Mouse (Mus musculus) left cerebral cortex, adult 2 months (tissue): ENCODE measurements around the gene 2010003K11Rik. TPM values are rescaled to one million over a fixed set of nuclear protein-coding genes. Genes with fewer than 3 reads are reported as not detected.

Experiments used
- DNase-seq, 2 experiments: peaks; one replicate each; pipeline ENCODE4 v3.0.0; 2021 to 2022; ENCODE audit warnings: low spot score in 2 of 2, mixed read lengths in 1 of 2; ENCODE audit errors: extremely low spot score in 1 of 2
- H3K27ac ChIP-seq: fragments of 200-600 bp; 2 replicates; pipeline ENCODE4 v1.8.1; 2022
- H3K4me3 ChIP-seq: fragments of 200-600 bp; 2 replicates; pipeline ENCODE4 v1.8.1; 2022
- CTCF ChIP-seq: fragments of 200-600 bp; IDR thresholded peaks from 2 replicates; pipeline ENCODE4 v1.8.1; 2022; ENCODE audit warnings: antibody characterized with exemption, mild to moderate bottlenecking, moderate library complexity
- intact Hi-C: fragments of 180-260 bp; cut with DNase I; formaldehyde crosslinking; loops from one replicate; pipeline ENCODE4 v1.15.1; 2025
- total RNA-seq, 2 experiments: library from RNA; stranded (reverse); gene quantifications; 2 replicates each; pipeline ENCODE4 v1.2.3; 2021

The 2010003K11Rik gene
- total RNA-seq, 2 experiments from 2014 or later = not detected

DNA sequence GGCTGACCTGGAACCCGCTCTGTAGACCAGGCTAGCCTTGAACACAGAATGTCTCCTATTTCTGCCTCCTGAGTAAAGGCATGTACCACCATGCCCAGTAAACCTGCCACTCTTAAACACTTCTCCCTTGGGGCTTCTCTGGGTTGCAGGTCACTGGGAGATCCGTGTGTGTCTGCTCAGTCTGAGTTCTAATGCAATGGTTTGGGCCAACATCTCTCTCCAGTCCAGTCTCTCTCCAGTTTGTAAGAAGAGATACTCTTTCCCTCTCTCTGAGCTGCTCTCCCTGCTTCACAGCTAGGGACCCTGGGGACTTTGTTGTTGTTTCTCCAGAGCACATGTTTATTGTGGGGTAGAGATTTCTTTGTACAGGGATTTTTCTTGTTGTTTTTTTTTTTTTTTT lies 17.9 kb upstream of the 2010003K11Rik start:
- TF ChIP-seq CTCF = no peak
- Histone ChIP-seq H3K27ac (no peak overlapping the region), H3K4me3 (no peak overlapping the region)
- intact Hi-C loops = no loop called here
- DNase-seq = no peak

DNA sequence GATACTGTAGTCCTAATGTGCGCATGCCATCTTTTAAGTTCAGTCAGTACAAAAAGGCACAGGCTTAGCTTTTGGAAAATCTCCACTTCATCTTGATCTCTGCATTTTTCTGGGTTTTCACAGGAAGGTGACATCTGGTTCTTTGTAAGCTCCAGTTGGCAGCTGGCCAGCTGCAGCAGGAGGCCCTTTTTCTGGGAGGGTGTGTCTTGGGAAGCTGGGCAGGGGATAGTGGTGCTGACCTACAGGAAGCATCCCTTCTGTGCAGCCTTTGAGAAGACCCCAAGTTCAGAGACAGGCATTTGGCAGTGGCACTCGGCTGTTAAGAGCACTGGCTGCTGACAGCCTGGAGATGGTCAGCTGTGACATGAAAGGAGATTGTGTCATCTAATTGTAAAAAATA lies 17.4 kb upstream of the 2010003K11Rik start:
- DNase-seq = no peak
- Histone ChIP-seq H3K27ac (no peak overlapping the region), H3K4me3 (no peak overlapping the region)
- no peak for TF ChIP-seq CTCF
- intact Hi-C loops = no loop called here

- no peak for DNase-seq
- intact Hi-C loops = loop anchor here (5.0 kb wide), 2 partner anchors 44 to 59 kb away; no protein-coding TSS in a partner anchor
- H3K27ac ChIP-seq = no peak overlapping the region
- no peak overlapping the region for H3K4me3 ChIP-seq
- no peak for TF ChIP-seq CTCF
Observed at GRCm38 (mm10) chr19:4513236-4513858, 15.0 kb upstream of the 2010003K11Rik start.

DNA sequence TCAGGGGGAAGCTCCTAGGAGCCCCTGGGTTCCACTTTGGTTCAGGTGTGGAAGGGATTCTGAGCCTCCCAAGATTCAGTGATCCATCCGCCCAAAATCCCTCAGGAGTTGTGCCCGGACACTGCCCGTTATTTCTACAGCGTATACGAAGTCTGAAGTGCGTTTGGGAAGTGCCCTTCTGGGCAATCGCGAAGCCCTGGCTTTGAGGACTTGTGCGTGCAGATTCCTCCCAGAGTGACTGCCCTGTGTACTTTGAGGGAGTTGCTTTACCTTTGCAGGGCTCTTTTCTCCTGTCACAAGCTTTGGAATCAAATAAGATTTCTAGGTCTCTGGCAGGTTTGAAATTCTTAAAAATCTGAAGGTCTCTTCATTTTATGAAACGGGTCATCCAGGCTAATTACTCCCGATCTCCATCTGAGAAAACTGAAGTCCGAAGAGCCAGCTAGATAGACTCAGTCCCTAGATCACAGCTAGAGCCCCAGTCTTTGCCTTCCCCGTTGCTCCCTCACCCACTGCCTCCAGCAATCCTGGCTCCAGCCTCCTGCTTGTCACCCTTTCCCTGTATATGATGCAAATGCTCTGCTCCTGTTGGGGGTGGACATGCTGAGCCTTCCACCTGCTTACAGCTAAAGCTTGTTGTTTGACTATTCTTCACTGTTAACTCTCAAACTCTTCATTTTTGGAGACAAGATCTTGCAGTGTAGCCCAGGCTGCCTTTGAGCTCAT lies 12.9 kb upstream of the 2010003K11Rik start:
- no peak for DNase-seq
- TF ChIP-seq CTCF = no peak
- H3K27ac ChIP-seq = no peak overlapping the region
- H3K4me3 ChIP-seq = peak overlapping the region; percentile 93
- intact Hi-C loops = loop anchor here (2.0 to 5.0 kb wide), 4 partner anchors 26 to 104 kb away; partner anchors contain the start of gene Lrfn4

- Histone ChIP-seq H3K27ac (peak within 1 kb of the TSS; percentile 65), H3K4me3 (peak within 1 kb of the TSS; percentile 93)
- peak; percentile 97 to 99 for DNase-seq
- intact Hi-C loops = loop anchor here (2.0 to 10.0 kb wide), 5 partner anchors 25 to 335 kb away; partner anchors contain the start of gene Lrfn4
- no peak for TF ChIP-seq CTCF
Observed at GRCm38 (mm10) chr19:4509986-4510963, 11.9 kb upstream of the 2010003K11Rik start, which contains the start of gene Pcx. TSS of gene Pcx (plus strand) at chr19:4510472.

- no peak overlapping the region for H3K4me3 ChIP-seq
- no peak for TF ChIP-seq CTCF
- intact Hi-C loops = loop anchor here (10.0 kb wide), 1 partner anchor 337 kb away; no protein-coding TSS in a partner anchor
- DNase-seq = no peak
- no peak overlapping the region for H3K27ac ChIP-seq
Observed at GRCm38 (mm10) chr19:4507746-4508145, 9.4 kb upstream of the 2010003K11Rik start.

- H3K27ac ChIP-seq = no peak overlapping the region
- H3K4me3 ChIP-seq = no peak overlapping the region
- no peak for TF ChIP-seq CTCF
- DNase-seq = no peak
- intact Hi-C loops = loop anchor here (10.0 kb wide), 1 partner anchor 340 kb away; no protein-coding TSS in a partner anchor
Observed at GRCm38 (mm10) chr19:4504830-4505229, 6.4 kb upstream of the 2010003K11Rik start.

DNA sequence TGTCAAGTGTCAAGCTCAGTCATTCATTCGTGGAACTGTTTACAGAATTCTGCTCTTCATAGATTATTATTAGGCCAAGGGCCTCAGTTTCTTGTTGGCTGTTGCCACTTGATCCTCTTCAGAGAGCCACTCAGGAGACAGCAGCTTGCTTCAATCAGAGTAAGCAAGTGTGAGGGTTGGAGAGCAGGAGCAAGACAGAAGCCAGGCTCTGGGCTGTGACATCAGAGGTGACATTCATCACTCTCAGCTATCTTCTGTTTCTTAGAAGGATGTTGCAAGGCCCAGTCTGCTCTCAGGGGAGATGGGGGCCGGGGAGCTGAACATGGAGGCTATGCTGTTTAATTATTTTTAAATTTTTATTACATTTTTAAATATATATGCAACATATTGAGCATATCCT lies 4.3 kb upstream of the 2010003K11Rik start:
- no peak overlapping the region for H3K27ac ChIP-seq
- DNase-seq = no peak
- no peak overlapping the region for H3K4me3 ChIP-seq
- TF ChIP-seq CTCF = no peak
- intact Hi-C loops = loop anchor here (10.0 kb wide), 1 partner anchor 342 kb away; no protein-coding TSS in a partner anchor

- intact Hi-C loops = loop anchor here (2.0 kb wide), 3 partner anchors 113 to 247 kb away; partner anchors contain the start of gene Rce1
- peak; percentile 67 to 76 for DNase-seq
- no peak overlapping the region for H3K27ac ChIP-seq
- H3K4me3 ChIP-seq = no peak overlapping the region
- peak; percentile 96 for TF ChIP-seq CTCF
Observed at GRCm38 (mm10) chr19:4497263-4497973, 965 bp downstream of the 2010003K11Rik start.

DNA sequence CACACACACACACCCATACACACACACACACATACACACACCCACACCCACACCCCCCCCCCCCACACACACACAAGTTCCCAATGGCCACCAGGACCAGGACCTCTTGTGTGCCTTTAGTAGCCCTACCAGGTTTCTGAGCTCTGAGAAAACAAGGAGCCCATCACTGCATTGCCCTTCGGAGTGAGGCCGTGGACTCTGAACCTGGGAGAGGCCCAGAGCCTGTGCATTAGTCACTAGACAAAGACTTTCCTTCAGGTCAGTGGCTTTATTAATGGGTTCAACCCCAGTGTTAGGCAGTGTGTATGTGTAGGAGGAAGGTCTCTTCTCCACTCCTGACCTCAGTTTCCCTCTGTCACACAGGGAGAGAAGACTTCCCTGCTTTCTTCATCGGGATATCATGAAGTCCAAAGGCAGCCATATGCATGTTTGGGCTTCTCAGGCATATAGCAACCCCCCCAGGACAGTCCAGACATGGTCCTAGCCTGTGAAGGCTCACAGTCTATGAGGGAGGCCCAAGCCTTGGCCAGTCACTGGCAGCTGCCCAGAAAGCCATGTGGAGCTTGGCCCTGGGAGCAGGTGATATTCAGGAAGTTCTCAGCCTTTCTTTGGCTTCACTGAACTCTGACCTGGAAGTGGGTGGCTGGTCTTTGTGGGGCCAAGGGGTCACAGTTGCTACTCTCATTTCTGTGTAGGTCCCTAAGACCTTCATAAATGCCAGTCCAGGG lies 1.7 kb downstream of the 2010003K11Rik start:
- intact Hi-C loops = loop anchor here (2.0 kb wide), 3 partner anchors 114 to 248 kb away; partner anchors contain the start of gene Rce1
- H3K4me3 ChIP-seq = no peak overlapping the region
- no peak for DNase-seq
- no peak overlapping the region for H3K27ac ChIP-seq
- no peak for TF ChIP-seq CTCF
